Comparison of ENCODE assay signal across 8 mouse cellular contexts in the genomic region with DNA sequence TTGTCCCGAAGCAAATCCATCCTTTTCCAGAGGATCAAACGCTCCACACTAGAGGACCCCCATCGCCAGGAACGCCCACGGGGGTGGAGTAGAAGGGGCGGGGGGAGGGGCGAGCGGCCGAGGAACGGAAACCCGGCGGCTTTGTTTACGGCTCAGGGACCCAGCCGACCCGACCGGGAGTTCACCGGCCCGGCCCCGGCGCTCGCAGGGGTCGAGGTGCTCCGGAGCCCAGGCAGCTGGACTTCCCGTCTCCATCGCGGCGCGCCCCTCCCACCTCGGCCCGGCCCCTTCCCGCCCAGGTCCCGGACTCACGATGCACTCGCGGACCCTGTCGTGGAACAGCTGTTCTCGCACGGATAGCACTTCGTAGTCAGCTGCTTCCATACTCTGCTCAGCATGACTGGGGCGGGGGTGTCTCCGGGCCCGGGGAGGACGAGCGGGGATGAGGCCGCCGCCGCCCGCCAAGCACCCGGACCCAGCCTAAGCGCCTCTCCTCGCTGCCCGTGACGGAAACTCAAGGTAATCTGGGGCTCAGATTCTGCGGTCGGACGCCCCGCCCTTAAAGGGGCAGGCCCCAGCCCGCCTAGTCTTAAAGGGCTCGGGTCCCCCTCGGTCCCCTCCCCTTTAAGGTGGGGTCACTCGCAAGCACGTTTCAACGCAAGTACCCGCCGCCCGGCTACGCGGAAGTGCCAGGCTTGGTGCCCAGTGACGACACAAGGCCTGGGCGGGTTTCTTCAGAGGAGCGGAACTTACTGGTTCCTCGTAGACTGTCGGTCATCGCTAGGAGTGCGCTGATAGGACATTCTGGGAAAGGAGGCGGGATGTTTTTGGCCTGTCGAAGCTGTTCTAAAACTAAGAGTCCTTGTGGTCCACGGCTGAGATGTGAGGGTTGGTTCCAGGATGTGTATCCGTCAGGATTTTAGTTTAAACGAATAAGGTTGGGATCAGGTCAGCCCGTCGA. TPM values are rescaled to one million over a fixed set of nuclear protein-coding genes. Genes with fewer than 3 reads are reported as not detected.
DNase-seq lines count a peak whose midpoint lies in the region; ATAC-seq lines count a peak whose summit lies in the region.

A gene (minus strand): TSS at position 694 of the 961 bp plus-strand sequence.

- under 1% methylated on average over 79 of the region's 82 CpGs for WGBS in heart, embryonic 14.5 days
- WGBS in liver, embryonic 13.5 days (ENCODE audit: insufficient replicate concordance) = under 1% methylated on average over 82 of the region's 82 CpGs
- WGBS in stomach, embryonic 16.5 days = under 1% methylated on average over 82 of the region's 82 CpGs

- H3K4me3 ChIP-seq in heart, embryonic 14.5 days (ENCODE audit: control insufficient read depth in 1 of 2, insufficient read depth in 1 of 2, low read depth in 1 of 2, low read length in 2 of 2) = peak within 1 kb of the TSS; percentile 71 to 92
- peak within 1 kb of the TSS; percentile 92 for H3K4me3 ChIP-seq in liver, embryonic 13.5 days (replicated peaks)
- H3K4me3 ChIP-seq in stomach, embryonic 16.5 days (replicated peaks; ENCODE audit: low read length) = peak within 1 kb of the TSS; percentile 75

- peak within 1 kb of the TSS; percentile 89 to 97 for H3K27ac ChIP-seq in heart, embryonic 14.5 days (replicated peaks in 1 of 2; ENCODE audit: control insufficient read depth in 1 of 2, insufficient read depth in 1 of 2, low read depth in 2 of 2, low read length in 2 of 2)
- peak within 1 kb of the TSS; percentile 88 for H3K27ac ChIP-seq in liver, embryonic 13.5 days
- H3K27ac ChIP-seq in stomach, embryonic 16.5 days (ENCODE audit: low read length) = peak within 1 kb of the TSS; percentile 93

- ATAC-seq in CD4-positive, CD25-positive, alpha-beta regulatory T cell, adult 4 months = peak; percentile 95
- peak; percentile 99 for ATAC-seq in heart, embryonic 14.5 days (ENCODE audit: insufficient number of reproducible peaks, insufficient read depth, low FRiP score, low read depth)
- peak; percentile 99 for ATAC-seq in liver, embryonic 13.5 days (ENCODE audit: low read depth)
- ATAC-seq in stomach, embryonic 16.5 days (ENCODE audit: insufficient read depth, low FRiP score) = peak; percentile 99

- H3K4me1 ChIP-seq in heart, embryonic 14.5 days (ENCODE audit: control insufficient read depth in 2 of 2, insufficient read depth in 2 of 2, low read length in 2 of 2) = peaks cover 0 to 20% of the 10 kb centered on the region in 2 experiments
- peaks cover 29% of the 10 kb centered on the region for H3K4me1 ChIP-seq in liver, embryonic 13.5 days (replicated peaks)
- H3K4me1 ChIP-seq in stomach, embryonic 16.5 days (ENCODE audit: control insufficient read depth, insufficient read depth, low read length) = peaks cover 9% of the 10 kb centered on the region

- H3K9me3 ChIP-seq in heart, embryonic 14.5 days (ENCODE audit: control insufficient read depth, low read length) = no peaks in the 10 kb centered on the region
- H3K9me3 ChIP-seq in liver, embryonic 13.5 days (replicated peaks) = no peaks in the 10 kb centered on the region
- no peaks in the 10 kb centered on the region for H3K9me3 ChIP-seq in stomach, embryonic 16.5 days (replicated peaks; ENCODE audit: control insufficient read depth, low read length)

- H3K4me2 ChIP-seq in heart, embryonic 14.5 days (ENCODE audit: low read length) = peak within 1 kb of the TSS; percentile 94
- peak within 1 kb of the TSS; percentile 96 for H3K4me2 ChIP-seq in liver, embryonic 13.5 days
- H3K4me2 ChIP-seq in stomach, embryonic 16.5 days (ENCODE audit: low read depth, low read length) = peak within 1 kb of the TSS; percentile 74

- no peaks in the 10 kb centered on the region for H3K27me3 ChIP-seq in heart, embryonic 14.5 days (ENCODE audit: control insufficient read depth, insufficient read depth, low read length)
- no peaks in the 10 kb centered on the region for H3K27me3 ChIP-seq in liver, embryonic 13.5 days
- no peaks in the 10 kb centered on the region for H3K27me3 ChIP-seq in stomach, embryonic 16.5 days (ENCODE audit: control insufficient read depth, insufficient read depth, low read length)

- peaks cover 21% of the 10 kb centered on the region for H3K36me3 ChIP-seq in heart, embryonic 14.5 days (ENCODE audit: control insufficient read depth, insufficient read depth, low read length)
- H3K36me3 ChIP-seq in liver, embryonic 13.5 days = no peaks in the 10 kb centered on the region
- no peaks in the 10 kb centered on the region for H3K36me3 ChIP-seq in stomach, embryonic 16.5 days (ENCODE audit: control insufficient read depth, insufficient read depth, low read length)

- DNase-seq in c-Kit-negative CD71-positive TER-119-positive erythroid progenitor cells, embryonic 14.5 days (ENCODE audit: low read depth, low spot score) = peak; percentile 95
- peak; percentile 100 for DNase-seq in fibroblast of lung, adult 2 months (ENCODE audit: low read depth)
- peak; percentile 100 for DNase-seq in kidney, postnatal 14 days
- peak; percentile 99 for DNase-seq in liver, embryonic 13.5 days
- DNase-seq in neural tube, embryonic 10.5 days (ENCODE audit: extremely low spot score, low spot score) = peak; percentile 98

- H3K9ac ChIP-seq in heart, embryonic 14.5 days (ENCODE audit: low read length) = peak within 1 kb of the TSS; percentile 89
- H3K9ac ChIP-seq in liver, embryonic 13.5 days = peak within 1 kb of the TSS; percentile 81
- H3K9ac ChIP-seq in stomach, embryonic 16.5 days (ENCODE audit: low read length) = peak within 1 kb of the TSS; percentile 85

RNA-seq across cellular contexts. Expression of the gene that starts here (rescaled TPM):
- 10 to 100 TPM; 23.3 to 61.6 TPM for polyA plus RNA-seq in CD4-positive, CD25-positive, alpha-beta regulatory T cell, adult 4 months (2017; shearing (Covaris generic))
- 3.5 and 5.7 TPM in 2 replicates for polyA plus RNA-seq in heart, embryonic 14.5 days (2014; fragmentation: Nextera tagmentation; extraction: Ambion mirVana)
- polyA plus RNA-seq in liver, embryonic 13.5 days (2015; fragmentation: Nextera tagmentation; extraction: Ambion mirVana) = 3.2 and 3.9 TPM in 2 replicates
- polyA plus RNA-seq in stomach, embryonic 16.5 days (2015; fragmentation: Nextera tagmentation; extraction: Ambion mirVana) = 14.8 and 18.3 TPM in 2 replicates

Comparison
In these comparisons a context has a peak if more than half of its experiments do, and no peak if none do; other contexts are left out.
1. Peak in every context shown above with its lines: DNase-seq, ATAC-seq, H3K4me3 ChIP-seq and H3K27ac ChIP-seq.